Mouse (Mus musculus) brain, embryonic 14.5 days (tissue): Measurements from ENCODE around the gene Ppp1r37.

Experiments
- CTCF ChIP-seq: fragments of 200-500 bp; IDR thresholded peaks from 2 replicates; pipeline ENCODE4 v1.5.1; 2012; ENCODE audit warnings: inconsistent platforms, mild to moderate bottlenecking, moderate library complexity, borderline replicate concordance; ENCODE audit not compliant: insufficient read depth, insufficient read length; ENCODE audit errors: extremely low read depth
- POLR2A ChIP-seq: fragments of 200-500 bp; IDR thresholded peaks from 2 replicates; pipeline ENCODE4 v1.6.1; 2012; ENCODE audit warnings: mild to moderate bottlenecking, inconsistent platforms, borderline replicate concordance; ENCODE audit not compliant: poor library complexity, insufficient read depth, insufficient read length, severe bottlenecking; ENCODE audit errors: extremely low read depth

- TF ChIP-seq CTCF: no peak
- no peak for TF ChIP-seq POLR2A
Observed at GRCm38 (mm10) chr7:19523017-19523756, 39.7 kb downstream of the Ppp1r37 start.
